Mouse (Mus musculus) heart, adult 18-20 months (tissue): ENCODE results near the gene Sap30bp. TPM values are rescaled to one million over a fixed set of nuclear protein-coding genes. Genes with fewer than 3 reads are reported as not detected.

Experiments
- DNase-seq, 2 experiments: peaks; one replicate each; pipeline ENCODE4 v3.0.0; 2021 to 2022; ENCODE audit warnings: mixed read lengths in 1 of 2
- long read RNA-seq, 2 experiments: library from polyadenylated mRNA; stranded (forward); transcript quantifications; one replicate each; pipeline ENCODE4 v2.0.0; 2021
- total RNA-seq, 2 experiments: library from RNA; stranded (reverse); gene quantifications; 2 replicates each; pipeline ENCODE4 v1.2.3; 2021

The Sap30bp gene
- total RNA-seq = 10 to 100 TPM; 19.0 to 19.9 TPM
- long read RNA-seq, experiment 1, transcript Sap30bp-203 (11 exons, 3,654 nt) = major isoform, 11 of 16 reads
- long read RNA-seq, experiment 1, partial matches to known transcripts = 0 of 16 reads
- long read RNA-seq, experiment 1, other reads (novel, unspliced or antisense) = 5 of 16 reads
- long read RNA-seq, experiment 2, partial matches to known transcripts = 0 of 4 reads
- long read RNA-seq, experiment 2, other reads (novel, unspliced or antisense) = 2 of 4 reads

DNA sequence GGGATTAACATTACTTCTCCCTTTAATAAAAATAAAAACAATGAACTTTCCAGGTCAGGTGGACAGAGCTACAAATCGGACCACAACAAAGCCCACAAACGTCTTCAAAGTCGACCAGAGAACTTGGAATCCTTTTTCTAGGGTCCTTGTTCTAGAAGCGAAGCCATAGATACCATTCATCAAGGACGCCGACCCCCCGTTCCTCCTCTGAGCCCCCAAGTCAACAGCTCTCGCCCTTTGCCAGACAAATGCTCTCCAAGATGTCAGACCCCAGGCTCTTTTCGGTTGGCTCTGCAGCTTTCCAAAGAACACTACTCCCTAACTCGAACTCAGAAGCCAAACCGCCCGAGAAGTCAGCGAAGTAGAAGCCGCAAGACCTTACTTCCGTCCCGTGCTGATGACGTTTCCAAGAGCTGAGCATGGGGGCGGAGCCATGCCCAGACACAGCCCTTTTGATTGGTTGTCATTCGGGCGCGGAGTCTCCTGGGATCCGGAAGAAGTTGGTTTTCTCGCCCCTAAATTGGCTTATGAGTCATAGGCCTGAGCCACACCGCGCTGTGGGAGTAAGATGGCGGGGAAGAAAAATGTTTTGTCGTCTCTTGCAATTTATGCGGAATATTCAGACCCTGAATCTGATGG is at the start of gene Sap30bp, which contains the start of gene Recql5:
TSS of gene Sap30bp (plus strand) at position 175 of the 639 bp plus-strand sequence.
TSS of gene Recql5 (minus strand) at position 370 of the 639 bp plus-strand sequence.
- DNase-seq = peak; percentile 98 to 99

DNA sequence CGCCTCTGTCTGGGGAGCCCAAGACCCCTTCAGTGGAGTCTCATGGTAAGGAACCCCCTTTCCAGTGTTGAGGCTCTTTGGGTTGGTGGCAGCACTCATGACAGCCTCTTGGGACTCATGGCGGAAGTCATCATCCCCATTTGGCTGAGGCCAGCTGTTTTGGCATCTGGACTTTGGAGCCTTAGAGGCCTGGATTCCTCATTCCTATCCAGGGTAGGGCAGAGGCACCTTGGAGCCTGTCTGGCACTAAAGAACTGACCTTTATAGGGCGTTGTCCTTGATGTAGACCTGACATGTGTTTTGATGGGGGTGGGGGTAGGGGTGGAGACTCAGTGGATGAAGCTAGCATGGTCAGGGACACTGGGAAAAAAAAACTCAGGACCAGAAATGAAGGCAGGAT is 48.7 kb upstream of the Sap30bp start:
- no peak for DNase-seq

DNA sequence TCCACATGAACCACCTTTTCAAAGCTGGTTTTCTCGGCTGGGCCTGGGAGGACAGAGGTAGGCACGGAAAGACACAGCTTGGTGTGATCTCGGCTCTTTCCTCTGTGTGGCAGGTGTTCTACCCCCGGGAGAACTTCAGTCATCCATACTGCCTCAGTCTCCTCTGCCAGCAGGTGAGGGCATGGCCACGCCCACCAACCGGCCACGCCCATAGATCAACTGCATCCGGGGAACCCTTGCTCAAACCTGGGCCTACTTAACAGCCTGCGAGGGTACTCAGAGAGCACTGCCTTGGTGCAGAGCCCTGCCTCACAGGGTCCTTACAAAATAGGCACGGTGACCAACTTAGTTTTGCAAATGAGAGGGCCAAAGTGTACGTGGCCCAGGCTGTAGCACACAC is 47.8 kb upstream of the Sap30bp start:
- no peak for DNase-seq

DNA sequence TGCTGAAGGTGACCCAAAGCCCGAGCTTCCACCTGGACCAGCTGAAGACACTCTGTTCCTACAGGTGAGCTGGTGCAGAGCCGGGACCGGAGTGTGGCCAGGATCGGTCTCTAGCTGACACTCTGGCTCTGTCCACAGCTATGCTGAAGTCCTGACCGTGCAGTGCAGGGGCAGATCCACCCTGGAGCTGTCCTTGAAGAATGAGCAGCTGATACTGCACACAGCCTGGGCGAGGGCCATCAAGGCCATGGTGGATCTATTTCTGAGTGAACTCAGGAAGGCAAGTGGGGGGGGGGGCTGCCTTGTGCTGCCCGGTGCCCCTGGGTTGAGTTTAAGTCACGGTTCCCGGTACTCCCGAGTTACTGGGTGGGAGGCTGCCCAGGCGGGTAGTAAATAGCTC is 46.6 kb upstream of the Sap30bp start:
- no peak for DNase-seq

DNA sequence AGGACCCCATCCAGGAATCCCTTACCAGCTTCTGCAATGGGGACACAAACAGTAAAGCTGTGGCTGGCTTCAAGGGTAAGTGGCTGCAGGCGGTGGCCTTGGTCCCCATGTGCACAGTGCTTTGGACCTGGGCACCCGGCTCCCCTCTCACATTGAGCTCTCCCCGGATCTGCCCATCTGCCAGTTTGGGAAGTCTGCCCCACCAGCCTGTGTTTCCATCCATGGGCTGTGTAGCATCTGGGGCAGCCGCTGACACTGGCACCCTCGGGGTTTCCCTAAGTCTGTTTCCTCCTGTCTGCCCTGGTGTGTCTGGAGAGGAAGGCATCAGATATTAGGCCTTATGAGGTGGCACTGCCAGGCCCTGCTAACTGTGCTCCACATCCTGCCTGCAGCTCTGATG is 45.1 kb upstream of the Sap30bp start:
- no peak for DNase-seq

DNA sequence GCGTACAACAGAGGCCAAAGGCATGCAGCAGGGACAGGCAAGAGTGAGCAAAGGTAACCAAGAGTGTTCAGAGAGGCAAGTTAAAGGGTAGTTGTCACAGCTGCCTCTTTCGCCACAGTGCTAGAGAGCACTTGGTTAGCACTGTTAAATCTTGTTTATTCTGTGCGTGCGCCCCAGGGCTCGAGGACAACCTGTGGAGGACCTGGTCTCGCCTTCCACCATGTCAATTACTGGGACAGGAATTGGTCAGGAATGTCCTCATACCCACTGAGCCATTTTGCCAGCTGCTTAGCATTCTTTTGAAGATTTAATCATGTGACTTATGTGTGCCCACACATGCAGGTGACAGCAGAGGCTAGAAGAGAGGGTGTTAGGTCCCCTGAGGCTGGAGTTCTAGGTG is 43.9 kb upstream of the Sap30bp start:
- no peak for DNase-seq

DNA sequence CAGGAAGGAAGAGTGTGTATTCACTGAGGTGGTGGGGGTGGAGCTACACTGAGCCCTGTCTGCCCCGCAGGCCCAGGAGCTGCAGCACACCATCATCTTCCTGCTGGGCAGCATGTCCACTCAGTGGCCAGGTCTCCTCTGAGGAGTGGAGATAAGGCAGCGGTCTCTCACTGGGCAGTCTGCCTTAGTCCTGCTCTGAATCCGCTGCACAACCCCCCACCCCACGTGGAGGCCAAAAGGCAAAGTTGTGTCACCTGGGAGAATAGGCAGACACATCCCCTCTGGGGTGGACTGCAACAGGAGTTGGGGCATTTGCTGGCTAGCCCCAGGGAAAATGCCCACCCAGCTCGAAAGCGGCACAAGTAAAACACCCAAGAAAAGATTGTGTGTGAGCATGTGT is 40.9 kb upstream of the Sap30bp start:
- DNase-seq = no peak

DNA sequence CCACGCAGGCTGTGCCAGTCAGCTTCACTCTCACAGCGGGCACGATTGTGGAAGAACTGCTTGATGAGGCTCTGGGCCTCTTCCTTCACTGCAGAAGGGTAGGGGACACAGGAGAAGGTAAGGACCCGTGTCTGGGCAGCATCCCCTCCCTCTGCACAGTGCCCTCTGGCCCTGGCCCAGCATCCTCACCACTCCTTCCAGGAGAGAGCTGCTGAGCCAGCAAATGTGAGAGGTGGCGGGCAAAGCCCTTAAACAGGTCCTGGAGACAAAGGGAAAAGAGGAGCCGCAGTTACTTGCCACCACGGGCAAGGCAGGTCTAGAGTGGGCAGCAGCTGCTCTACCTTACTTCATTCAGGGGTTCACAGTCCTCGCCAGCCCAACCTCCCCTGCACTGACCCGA is 40.0 kb upstream of the Sap30bp start:
- no peak for DNase-seq

DNA sequence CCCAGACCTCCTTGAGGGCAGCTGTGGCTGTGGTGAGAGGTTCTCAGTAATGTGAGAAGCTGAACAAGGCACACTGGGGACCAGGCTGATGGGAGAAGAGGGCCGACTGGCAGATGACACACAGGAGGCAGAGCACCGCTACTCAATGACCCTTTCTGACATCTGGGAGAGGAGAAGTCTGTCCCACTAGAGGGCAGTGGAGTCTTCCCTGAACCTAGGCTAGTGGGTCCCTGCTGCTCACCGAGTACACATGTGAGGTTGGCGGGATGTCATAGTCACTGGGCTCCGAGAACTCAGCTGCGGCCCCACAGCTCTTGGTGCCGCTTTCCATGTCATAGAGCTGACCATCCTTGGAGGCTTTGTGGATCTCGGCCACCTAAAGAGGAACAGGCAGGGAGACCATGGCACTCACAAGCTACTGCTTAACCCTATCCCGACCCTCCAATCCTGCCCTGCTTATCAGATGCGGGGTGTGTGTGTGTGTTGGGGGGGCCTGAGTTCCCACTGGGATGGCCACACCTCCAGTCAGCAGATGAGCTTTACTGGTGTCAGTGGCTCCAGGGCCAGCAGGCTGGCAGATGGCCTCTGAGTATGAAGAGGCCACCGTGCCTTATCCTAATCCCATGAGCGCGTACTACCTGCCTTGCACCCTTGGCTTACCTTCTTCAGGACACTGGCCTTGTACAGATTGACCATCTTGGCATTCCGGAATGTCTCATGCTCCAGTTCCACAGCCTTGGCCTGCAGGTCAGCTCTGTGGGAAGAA is 38.1 kb upstream of the Sap30bp start:
- DNase-seq = peak; percentile 37 to 50

DNA sequence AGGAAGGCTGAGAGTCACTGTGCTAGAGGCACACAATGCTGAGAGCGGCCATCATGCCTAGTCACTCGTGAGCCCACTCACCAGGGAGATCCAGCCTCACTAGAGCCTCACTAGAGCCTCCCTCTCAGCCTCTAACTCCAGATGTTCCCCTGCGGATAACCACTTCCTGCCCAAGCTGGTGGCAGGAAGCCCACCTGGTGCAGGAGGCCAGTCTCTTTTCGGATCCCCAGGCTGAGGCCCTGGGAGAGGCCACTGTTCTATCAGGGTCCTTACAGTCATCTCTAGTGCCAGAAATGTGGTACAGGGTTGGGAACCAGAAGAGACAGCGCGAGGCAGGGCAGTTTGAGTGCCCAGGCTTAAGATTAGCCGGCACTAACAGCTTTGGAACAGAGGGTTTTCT is 34.6 kb upstream of the Sap30bp start:
- DNase-seq = no peak

DNA sequence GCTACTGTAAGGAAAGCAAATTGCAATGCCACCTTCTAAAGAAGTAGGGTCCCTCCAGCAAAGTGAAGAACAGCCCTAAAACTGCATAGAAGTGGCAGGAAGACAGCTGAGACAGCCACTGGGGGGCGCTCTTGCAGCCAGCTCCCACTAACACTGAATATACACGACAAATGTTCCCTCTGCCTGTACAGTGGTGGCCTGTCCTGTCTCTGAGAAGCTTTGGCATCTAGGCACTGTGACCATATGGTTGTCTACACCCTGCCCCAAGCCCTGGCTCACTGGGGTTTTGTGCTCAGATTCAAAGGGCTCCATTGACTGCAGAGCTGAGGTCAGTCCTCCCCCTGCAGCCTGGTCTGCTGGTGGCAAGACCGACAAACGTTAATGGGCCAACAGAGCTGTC is 34.2 kb upstream of the Sap30bp start:
- peak in 1 of 2 experiments; percentile 42 for DNase-seq

DNA sequence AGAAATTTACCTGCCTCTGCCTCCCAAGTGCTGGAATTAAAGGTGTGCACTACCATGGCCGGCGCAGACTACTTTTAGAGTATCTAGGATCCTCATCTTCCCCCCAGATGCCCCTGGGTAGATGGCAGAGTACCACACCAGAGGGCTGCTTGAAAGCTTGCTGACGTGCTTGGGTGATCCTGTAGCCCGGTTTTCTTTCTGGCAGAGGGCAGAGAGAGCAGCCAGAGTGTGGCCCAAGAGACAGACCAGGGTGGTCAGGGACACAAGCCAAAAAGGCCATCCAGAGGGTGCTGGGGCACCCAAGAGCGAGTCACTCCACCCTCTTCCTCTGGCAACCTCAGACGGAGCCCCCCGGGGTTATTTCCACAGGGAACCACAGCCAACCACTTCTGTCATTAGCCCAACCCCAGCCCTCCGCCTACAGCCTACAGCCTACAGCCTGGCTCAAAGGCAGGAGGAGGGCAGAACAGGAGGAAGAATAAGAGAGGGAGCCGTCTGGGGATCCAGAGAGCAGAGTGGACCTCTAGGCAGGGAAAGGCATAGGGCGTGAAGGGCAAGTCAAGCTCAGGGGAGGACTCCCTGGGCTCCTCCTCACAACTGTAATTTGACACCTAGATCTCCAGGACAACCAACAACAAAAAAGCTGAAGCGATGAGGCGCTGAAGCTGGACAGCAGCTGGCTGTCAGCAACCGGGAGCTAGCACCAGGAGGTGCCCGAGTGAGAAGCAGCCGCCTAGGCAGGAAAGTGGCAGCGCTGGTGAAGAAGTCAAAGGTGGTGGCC is 33.4 kb upstream of the Sap30bp start, which contains the start of gene Smim5:
TSS of gene Smim5 (plus strand) at position 481 of the 781 bp plus-strand sequence.
- DNase-seq = peak; percentile 67 to 87

DNA sequence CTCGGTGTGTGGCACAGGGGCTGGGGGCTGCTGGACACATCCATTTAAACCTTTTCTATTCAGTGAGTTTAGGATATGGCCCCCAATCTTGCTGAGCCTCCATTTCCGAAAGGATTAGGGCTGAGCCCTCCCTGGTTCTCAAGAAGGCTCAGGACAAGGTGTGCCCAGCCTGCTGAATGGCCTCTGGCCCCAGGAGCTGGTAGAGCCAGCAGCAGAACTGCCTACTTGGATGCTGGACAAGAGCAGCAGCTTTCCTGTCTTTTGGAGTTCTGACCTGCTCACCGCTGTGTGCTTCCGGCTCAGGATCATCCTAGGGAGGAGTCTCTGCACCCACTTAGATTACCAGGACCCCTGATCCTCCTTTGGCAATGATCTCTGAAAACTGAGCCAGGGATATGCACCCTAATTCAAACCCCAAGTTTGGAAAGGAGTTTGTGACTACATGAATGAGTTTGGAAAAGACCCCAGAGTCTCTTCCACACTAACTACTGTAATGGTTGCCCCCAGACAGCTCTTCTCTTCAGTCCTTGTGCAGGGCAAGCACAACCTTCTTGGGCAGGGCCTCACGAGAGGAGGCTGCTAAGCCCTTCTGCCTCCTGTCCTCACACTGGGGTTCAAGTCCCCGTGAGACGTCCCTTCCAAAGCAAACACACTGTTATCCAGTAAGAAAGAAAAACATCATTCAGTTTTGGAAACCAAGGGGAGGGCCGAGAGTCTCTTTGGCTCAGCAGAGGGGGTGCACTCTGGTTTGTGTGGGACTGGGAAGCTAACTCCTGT is 32.3 kb upstream of the Sap30bp start:
- peak; percentile 42 to 44 for DNase-seq

DNA sequence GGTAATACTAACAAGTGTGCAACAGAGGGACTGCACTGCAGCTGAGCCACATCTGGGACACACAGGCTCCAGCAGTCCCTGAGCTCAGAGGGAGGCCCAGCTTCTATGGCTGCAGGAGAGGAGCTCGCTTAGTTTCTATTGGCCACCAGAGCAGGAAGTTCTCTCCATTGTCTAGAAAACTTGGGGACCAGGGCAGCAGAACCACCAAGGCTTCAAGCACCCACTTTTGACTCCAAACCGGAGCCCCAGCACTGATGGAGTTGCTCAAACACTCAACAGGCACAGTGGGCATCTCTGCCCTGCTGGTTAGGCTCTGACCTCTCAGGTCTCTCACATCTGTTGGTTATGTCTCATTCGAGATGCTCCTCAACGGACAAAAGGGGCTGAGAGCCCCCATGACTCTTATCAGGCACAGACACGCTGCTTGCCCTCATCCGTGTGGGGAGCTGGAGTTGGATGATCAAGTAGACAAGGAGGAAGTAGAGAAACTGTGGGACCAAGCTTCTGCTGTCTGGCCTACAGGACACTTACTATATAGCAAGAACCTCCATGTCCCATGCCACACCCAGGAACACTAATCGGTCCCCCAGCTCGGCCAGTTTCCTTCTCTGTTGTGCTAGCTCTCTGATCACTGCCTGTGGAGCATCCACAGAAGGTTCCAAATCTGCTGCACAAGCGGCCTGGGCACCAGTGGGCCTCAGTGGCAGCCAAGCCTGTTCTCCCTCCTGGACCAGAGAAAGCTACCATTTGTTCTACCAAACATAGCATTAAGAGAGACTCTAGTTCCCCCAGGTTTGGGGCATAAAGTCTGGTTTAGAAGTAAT is 31.5 kb upstream of the Sap30bp start:
- DNase-seq = peak in 1 of 2 experiments; percentile 25

DNA sequence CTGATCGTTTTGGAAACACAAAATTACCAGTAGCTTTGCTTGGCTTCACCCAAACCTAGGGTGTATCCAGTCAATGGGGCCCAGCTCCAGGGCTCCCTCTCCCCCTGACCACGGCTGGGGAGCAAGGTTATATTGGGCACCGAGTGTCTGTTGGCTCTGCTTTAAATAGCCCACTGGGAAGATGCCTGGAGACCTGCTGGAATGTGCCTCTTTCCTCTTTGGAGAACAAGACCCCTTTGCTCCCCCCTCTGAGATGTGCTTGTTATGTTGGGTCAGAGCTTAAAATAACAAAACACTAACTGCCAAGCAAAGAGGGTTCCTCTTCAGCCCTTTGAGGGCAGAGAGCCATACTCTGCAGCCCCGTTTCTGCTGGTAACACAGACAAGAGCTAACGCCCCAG is 30.9 kb upstream of the Sap30bp start:
- peak; percentile 51 to 78 for DNase-seq

DNA sequence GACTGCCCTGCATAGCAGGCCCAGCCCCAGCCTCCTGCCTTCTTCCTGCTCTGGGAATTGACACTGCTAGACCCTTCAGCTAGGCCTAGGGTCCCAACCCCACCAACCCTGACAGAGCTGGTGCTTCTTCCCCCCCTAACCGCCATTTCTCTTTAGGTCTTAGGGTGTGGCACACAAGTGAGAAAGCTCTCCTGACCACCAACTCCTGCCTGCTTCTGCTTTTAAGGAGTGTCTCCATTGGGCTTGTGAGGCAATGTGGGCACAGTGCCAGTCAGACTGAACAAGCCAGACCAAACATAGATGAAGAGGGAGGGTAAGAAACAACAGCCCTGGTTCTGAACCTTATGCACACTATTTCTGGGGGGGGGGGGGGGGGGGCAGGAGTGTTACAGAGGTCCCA is 30.3 kb upstream of the Sap30bp start:
- DNase-seq = peak; percentile 71 to 75

DNA sequence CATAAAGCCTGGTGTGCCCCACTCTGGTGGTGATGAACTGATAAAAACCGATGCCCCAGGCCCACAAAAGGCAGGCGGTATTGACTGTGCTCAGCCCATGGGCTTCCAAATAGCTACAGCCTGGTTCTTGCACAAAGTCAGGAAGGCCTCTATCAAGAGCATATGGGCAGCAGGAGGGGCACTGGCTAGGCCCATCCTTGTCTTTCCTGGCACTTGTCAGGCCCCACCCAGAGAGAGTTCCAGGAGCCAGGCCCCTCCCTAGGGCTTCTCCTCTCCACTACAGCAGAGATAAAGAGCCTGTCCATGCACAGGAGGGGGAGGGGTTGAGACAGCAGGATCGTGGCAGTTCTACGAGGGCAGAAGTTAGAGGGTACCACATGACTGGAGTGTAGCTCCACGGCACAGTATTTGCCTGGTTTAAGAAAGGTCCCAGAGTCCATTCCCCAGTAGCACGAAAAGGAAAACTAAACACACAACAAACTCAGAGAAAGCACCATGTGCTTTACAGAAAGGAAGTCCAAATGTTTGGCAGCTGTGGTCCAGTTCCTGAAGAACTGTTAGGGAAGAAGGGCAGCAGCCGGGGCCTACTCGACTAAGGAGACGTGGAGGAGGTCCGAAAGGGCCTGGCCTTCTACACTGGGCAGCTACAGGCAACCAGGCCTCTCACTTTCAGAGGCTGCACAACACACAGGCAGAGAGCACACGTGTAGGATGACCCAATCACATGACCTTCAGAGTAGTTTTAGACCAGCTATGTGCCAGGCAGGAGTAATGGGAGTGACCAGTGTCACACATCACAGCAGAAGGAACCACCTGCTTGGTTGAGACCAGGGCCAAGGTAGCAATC is 29.5 kb upstream of the Sap30bp start:
- DNase-seq = peak; percentile 67 to 78

DNA sequence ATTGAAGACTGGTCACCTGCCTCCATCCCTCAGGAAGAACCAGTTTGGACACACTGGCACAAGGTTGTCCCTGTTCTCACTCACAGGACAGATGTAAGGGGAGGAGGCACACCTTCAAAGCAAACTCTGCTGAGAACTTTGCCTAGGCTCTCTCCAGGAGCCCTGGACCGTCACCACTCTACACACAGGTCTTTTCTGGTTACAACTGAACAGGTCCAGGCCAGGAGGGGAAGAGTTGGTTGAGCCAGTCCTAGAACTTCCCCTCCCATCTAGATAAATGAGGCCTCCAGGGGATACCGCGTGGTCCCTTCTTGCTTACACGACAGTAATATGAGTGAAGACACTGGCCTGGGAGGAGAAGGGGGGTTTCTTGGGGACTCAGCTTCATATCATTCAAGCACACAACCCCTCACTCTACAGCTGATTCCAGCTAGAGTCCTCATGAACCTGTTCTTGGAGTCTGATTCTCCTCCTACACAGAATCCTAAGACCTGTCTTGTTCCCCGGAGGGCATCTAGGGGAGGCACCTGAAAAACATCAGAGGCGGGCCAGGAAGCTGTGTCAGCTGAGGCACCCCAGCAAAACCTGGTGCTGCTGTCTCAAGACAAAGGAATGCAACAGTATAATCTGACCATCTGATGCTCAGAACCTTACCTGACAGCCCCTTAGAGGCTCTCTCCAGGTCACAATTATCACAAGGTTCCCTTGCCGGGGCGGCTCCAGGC is 28.7 kb upstream of the Sap30bp start:
- DNase-seq = no peak
